Mouse (Mus musculus) CD4-positive, CD25-positive, alpha-beta regulatory T cell, adult 2 months (primary cell): ENCODE measurements around the gene Ak7.

Experiments
- DNase-seq: peaks from one replicate; pipeline ENCODE4 v3.0.0-alpha.2; 2012; ENCODE audit warnings: low read depth, low spot score

The Ak7 gene

GRCm38 (mm10) chr12:105727964-105728363 is 22.2 kb downstream of the Ak7 start:
- DNase-seq, result peak; percentile 72

GRCm38 (mm10) chr12:105730851-105731460 is 25.2 kb downstream of the Ak7 start:
- DNase-seq, result no peak

GRCm38 (mm10) chr12:105733370-105734159 is 27.8 kb downstream of the Ak7 start:
- no peak for DNase-seq

GRCm38 (mm10) chr12:105735226-105735888 is 29.6 kb downstream of the Ak7 start:
- DNase-seq, result no peak

- no peak for DNase-seq
These were observed 30.1 kb downstream of the Ak7 start for GRCm38 (mm10) chr12:105735889-105736251.

GRCm38 (mm10) chr12:105738316-105739096 is 32.7 kb downstream of the Ak7 start:
- no peak for DNase-seq

- no peak for DNase-seq
These were observed 33.9 kb downstream of the Ak7 start for GRCm38 (mm10) chr12:105739656-105740055.

GRCm38 (mm10) chr12:105748114-105748513 is 42.3 kb downstream of the Ak7 start:
- no peak for DNase-seq

GRCm38 (mm10) chr12:105753813-105754212 is 48.0 kb downstream of the Ak7 start:
- DNase-seq, result no peak

GRCm38 (mm10) chr12:105757816-105758497 is 52.2 kb downstream of the Ak7 start:
- no peak for DNase-seq

- no peak for DNase-seq
These were observed 53.1 kb downstream of the Ak7 start for GRCm38 (mm10) chr12:105758911-105759310.

GRCm38 (mm10) chr12:105759849-105760478 is 54.2 kb downstream of the Ak7 start:
- no peak for DNase-seq

- peak; percentile 58 for DNase-seq
These were observed 55.4 kb downstream of the Ak7 start for GRCm38 (mm10) chr12:105761171-105761570.

GRCm38 (mm10) chr12:105761629-105762028 is 55.9 kb downstream of the Ak7 start:
- DNase-seq, result no peak

- DNase-seq, result no peak
These were observed 63.9 kb downstream of the Ak7 start for GRCm38 (mm10) chr12:105769700-105770099.

- DNase-seq, result no peak
These were observed 69.1 kb downstream of the Ak7 start for GRCm38 (mm10) chr12:105774871-105775270.

- no peak for DNase-seq
These were observed 71.9 kb downstream of the Ak7 start for GRCm38 (mm10) chr12:105777651-105778050.

- DNase-seq, result peak; percentile 94
These were observed 78.6 kb downstream of the Ak7 start, which contains the start of gene Papola for GRCm38 (mm10) chr12:105784196-105784999. Gene Papola, plus strand, starts transcription at chr12:105784694.

- peak; percentile 82 for DNase-seq
These were observed 79.4 kb downstream of the Ak7 start for GRCm38 (mm10) chr12:105785000-105785774.
